Mouse (Mus musculus) hindbrain, embryonic 15.5 days (tissue): ENCODE measurements at regions not wholly inside any gene's neighbourhood (a gene's known extent, or its start where the extent isn't known, plus 50 kb on each side); places are given as distances from the start of the nearest gene placed in this dataset.

Source experiments
- ATAC-seq: fragments of 200-750 bp; cut with Nextera tagmentation; 2 replicates; pipeline ENCODE4 v1.8.0; 2017; ENCODE audit warnings: low read depth, moderate number of reproducible peaks, moderate TSS enrichment; ENCODE audit not compliant: low FRiP score
- H3K27ac ChIP-seq: fragments of 300-500 bp; sonication (generic); replicated peaks from 2 replicates; pipeline ENCODE4 v1.5.1; 2015; ENCODE audit warnings: mild to moderate bottlenecking, inconsistent platforms
- H3K27me3 ChIP-seq: fragments of 300-500 bp; sonication (generic); 2 replicates; pipeline ENCODE4 v1.6.1; 2015; ENCODE audit warnings: control low read depth, inconsistent platforms
- H3K36me3 ChIP-seq: fragments of 300-500 bp; sonication (generic); 2 replicates; pipeline ENCODE4 v1.6.1; 2015; ENCODE audit warnings: control low read depth, inconsistent platforms
- H3K4me1 ChIP-seq: fragments of 300-500 bp; sonication (generic); replicated peaks from 2 replicates; pipeline ENCODE4 v1.6.1; 2015; ENCODE audit warnings: control low read depth, inconsistent platforms
- H3K4me2 ChIP-seq: fragments of 300-500 bp; sonication (generic); 2 replicates; pipeline ENCODE4 v1.6.1; 2015; ENCODE audit warnings: moderate library complexity, mild to moderate bottlenecking, inconsistent platforms
- H3K4me3 ChIP-seq: fragments of 300-500 bp; sonication (generic); 2 replicates; pipeline ENCODE4 v1.5.1; 2015; ENCODE audit warnings: mild to moderate bottlenecking, inconsistent platforms
- H3K9ac ChIP-seq: fragments of 300-500 bp; sonication (generic); 2 replicates; pipeline ENCODE4 v1.6.1; 2015; ENCODE audit warnings: inconsistent platforms
- H3K9me3 ChIP-seq: fragments of 300-500 bp; sonication (generic); 2 replicates; pipeline ENCODE4 v1.6.1; 2016; ENCODE audit warnings: control low read depth, inconsistent platforms
- WGBS: fragments of 180-500 bp; shearing (Covaris S2); methylation state at CpG from one replicate; pipeline ENCODE4 v1.1.7; 2015; 5-methylcytosine and 5-hydroxymethylcytosine counted together

- no peaks in the 10 kb centered on the region for H3K36me3 ChIP-seq
- no peak overlapping the region for H3K4me2 ChIP-seq
- H3K4me3 ChIP-seq: no peak overlapping the region
- no peak for ATAC-seq
- H3K9ac ChIP-seq: no peak overlapping the region
- no peaks in the 10 kb centered on the region for H3K27me3 ChIP-seq
- no peaks in the 10 kb centered on the region for H3K4me1 ChIP-seq
- H3K27ac ChIP-seq: no peak overlapping the region
- 88% methylated on average over 5 of the region's 5 CpGs for WGBS
- no peaks in the 10 kb centered on the region for H3K9me3 ChIP-seq
Measured at GRCm38 (mm10) chr3:130976206-130976605, 134.1 kb upstream of the Lef1 start.

- 76% methylated on average over 1 of the region's 1 CpGs for WGBS
Measured at GRCm38 (mm10) chr3:130975291-130975690, 135.0 kb upstream of the Lef1 start.

GRCm38 (mm10) chr3:130972126-130972525 lies 138.1 kb upstream of the Lef1 start:
- Histone ChIP-seq H3K9ac (no peak overlapping the region), H3K27ac (no peak overlapping the region), H3K4me3 (no peak overlapping the region), H3K4me2 (no peak overlapping the region), H3K27me3 (no peaks in the 10 kb centered on the region), H3K9me3 (no peaks in the 10 kb centered on the region), H3K4me1 (no peaks in the 10 kb centered on the region), H3K36me3 (no peaks in the 10 kb centered on the region)
- 57% methylated on average over 2 of the region's 2 CpGs for WGBS
- ATAC-seq: no peak

More at GRCm38 (mm10) chr3:130975291-130975690, 135.0 kb upstream of the Lef1 start:
- Histone ChIP-seq H3K36me3 (no peaks in the 10 kb centered on the region), H3K4me1 (no peaks in the 10 kb centered on the region), H3K9ac (no peak overlapping the region), H3K27ac (no peak overlapping the region), H3K9me3 (no peaks in the 10 kb centered on the region), H3K4me2 (no peak overlapping the region), H3K4me3 (no peak overlapping the region), H3K27me3 (no peaks in the 10 kb centered on the region)
- no peak for ATAC-seq

GRCm38 (mm10) chr3:130965275-130965674 lies 145.0 kb upstream of the Lef1 start:
- Histone ChIP-seq H3K27ac (no peak overlapping the region), H3K9ac (no peak overlapping the region), H3K27me3 (no peaks in the 10 kb centered on the region), H3K36me3 (no peaks in the 10 kb centered on the region), H3K4me3 (no peak overlapping the region), H3K4me1 (peaks cover 22% of the 10 kb centered on the region), H3K4me2 (no peak overlapping the region), H3K9me3 (no peaks in the 10 kb centered on the region)
- 92% methylated on average over 3 of the region's 3 CpGs for WGBS
- ATAC-seq: no peak

- 83% methylated on average over 6 of the region's 6 CpGs for WGBS
- no peak for ATAC-seq
Measured at GRCm38 (mm10) chr3:130964088-130964487, 146.2 kb upstream of the Lef1 start.

GRCm38 (mm10) chr3:130963625-130964024 lies 146.6 kb upstream of the Lef1 start:
- H3K27ac ChIP-seq: peak overlapping the region; percentile 41; the same call in 1 of the 2 replicates
- peaks cover 22% of the 10 kb centered on the region for H3K4me1 ChIP-seq
- WGBS: 22% methylated on average over 11 of the region's 11 CpGs
- H3K4me3 ChIP-seq: peak overlapping the region; percentile 17
- no peaks in the 10 kb centered on the region for H3K9me3 ChIP-seq
- H3K36me3 ChIP-seq: no peaks in the 10 kb centered on the region
- H3K27me3 ChIP-seq: no peaks in the 10 kb centered on the region
- no peak for ATAC-seq
- H3K4me2 ChIP-seq: peak overlapping the region; percentile 42
- no peak overlapping the region for H3K9ac ChIP-seq

More at GRCm38 (mm10) chr3:130964088-130964487, 146.2 kb upstream of the Lef1 start:
- peaks cover 22% of the 10 kb centered on the region for H3K4me1 ChIP-seq
- peak overlapping the region; percentile 42 for H3K4me2 ChIP-seq
- no peaks in the 10 kb centered on the region for H3K36me3 ChIP-seq
- no peak overlapping the region for H3K4me3 ChIP-seq
- no peaks in the 10 kb centered on the region for H3K27me3 ChIP-seq
- H3K27ac ChIP-seq: 0 out of 2 replicates have a peak overlapping the region, but pooled peaks have one; percentile 41
- no peak overlapping the region for H3K9ac ChIP-seq
- no peaks in the 10 kb centered on the region for H3K9me3 ChIP-seq

GRCm38 (mm10) chr3:130962701-130963472 lies 147.4 kb upstream of the Lef1 start:
- 42% methylated on average over 12 of the region's 12 CpGs for WGBS
- Histone ChIP-seq H3K4me1 (peaks cover 22% of the 10 kb centered on the region), H3K9ac (no peak overlapping the region), H3K4me2 (peak overlapping the region; percentile 42), H3K36me3 (no peaks in the 10 kb centered on the region), H3K27me3 (no peaks in the 10 kb centered on the region), H3K4me3 (peak overlapping the region; percentile 17), H3K9me3 (no peaks in the 10 kb centered on the region), H3K27ac (peak overlapping the region; percentile 41; the same call in 1 of the 2 replicates)
- ATAC-seq: peak; percentile 75

- peak; percentile 38; the same call in 1 of the 2 replicates for ATAC-seq
Measured at GRCm38 (mm10) chr3:130962151-130962633, 148.1 kb upstream of the Lef1 start.

GRCm38 (mm10) chr3:130961704-130962103 lies 148.6 kb upstream of the Lef1 start:
- no peak overlapping the region for H3K4me3 ChIP-seq
- peaks cover 22% of the 10 kb centered on the region for H3K4me1 ChIP-seq
- H3K27ac ChIP-seq: no peak overlapping the region
- no peaks in the 10 kb centered on the region for H3K36me3 ChIP-seq
- no peak overlapping the region for H3K4me2 ChIP-seq
- H3K9me3 ChIP-seq: no peaks in the 10 kb centered on the region
- 0 out of 2 replicates have a peak, but pooled peaks have one; percentile 37 for ATAC-seq
- no peak overlapping the region for H3K9ac ChIP-seq
- WGBS: 35% methylated on average over 6 of the region's 6 CpGs
- H3K27me3 ChIP-seq: no peaks in the 10 kb centered on the region

More at GRCm38 (mm10) chr3:130962151-130962633, 148.1 kb upstream of the Lef1 start:
- 0 out of 2 replicates have a peak overlapping the region, but pooled peaks have one; percentile 11 for H3K4me2 ChIP-seq
- H3K27me3 ChIP-seq: no peaks in the 10 kb centered on the region
- no peak overlapping the region for H3K9ac ChIP-seq
- no peaks in the 10 kb centered on the region for H3K9me3 ChIP-seq
- H3K4me1 ChIP-seq: peaks cover 22% of the 10 kb centered on the region
- 10% methylated on average over 14 of the region's 14 CpGs for WGBS
- no peak overlapping the region for H3K27ac ChIP-seq
- no peak overlapping the region for H3K4me3 ChIP-seq
- no peaks in the 10 kb centered on the region for H3K36me3 ChIP-seq

GRCm38 (mm10) chr3:130955958-130956357 lies 154.3 kb upstream of the Lef1 start:
- Histone ChIP-seq H3K4me1 (no peaks in the 10 kb centered on the region), H3K9me3 (no peaks in the 10 kb centered on the region), H3K36me3 (no peaks in the 10 kb centered on the region), H3K27me3 (no peaks in the 10 kb centered on the region), H3K4me3 (no peak overlapping the region), H3K27ac (no peak overlapping the region), H3K4me2 (no peak overlapping the region), H3K9ac (no peak overlapping the region)
- ATAC-seq: no peak
- WGBS: 80% methylated on average over 4 of the region's 4 CpGs

GRCm38 (mm10) chr3:130951381-130951780 lies 158.9 kb upstream of the Lef1 start:
- Histone ChIP-seq H3K4me3 (no peak overlapping the region), H3K27me3 (no peaks in the 10 kb centered on the region), H3K27ac (no peak overlapping the region), H3K4me1 (peaks cover 10% of the 10 kb centered on the region), H3K9ac (no peak overlapping the region), H3K4me2 (no peak overlapping the region), H3K9me3 (no peaks in the 10 kb centered on the region), H3K36me3 (no peaks in the 10 kb centered on the region)
- WGBS: 84% methylated on average over 2 of the region's 2 CpGs
- ATAC-seq: no peak

- Histone ChIP-seq H3K9ac (no peak overlapping the region), H3K9me3 (no peaks in the 10 kb centered on the region), H3K4me2 (no peak overlapping the region), H3K4me1 (peaks cover 15% of the 10 kb centered on the region), H3K27me3 (no peaks in the 10 kb centered on the region), H3K36me3 (no peaks in the 10 kb centered on the region), H3K27ac (no peak overlapping the region), H3K4me3 (no peak overlapping the region)
- ATAC-seq: no peak
- 85% methylated on average over 6 of the region's 6 CpGs for WGBS
Measured at GRCm38 (mm10) chr3:130950872-130951271, 159.4 kb upstream of the Lef1 start.
